Mouse (Mus musculus) urinary bladder, postnatal 25 days (tissue): Measurements from ENCODE around the gene Zfp28.
A peak's percentile ranks its signal among the peaks of the same experiment; 100 is the strongest.
"Not testable (repeated sequence)": the region's sequence is repeated elsewhere in the genome, so short reads cannot be mapped to it uniquely, and the experiment has no call there.

Experiments
- DNase-seq: peaks from one replicate; pipeline ENCODE4 v3.0.0; 2022; ENCODE audit warnings: low spot score

Zfp28 gene

DNA sequence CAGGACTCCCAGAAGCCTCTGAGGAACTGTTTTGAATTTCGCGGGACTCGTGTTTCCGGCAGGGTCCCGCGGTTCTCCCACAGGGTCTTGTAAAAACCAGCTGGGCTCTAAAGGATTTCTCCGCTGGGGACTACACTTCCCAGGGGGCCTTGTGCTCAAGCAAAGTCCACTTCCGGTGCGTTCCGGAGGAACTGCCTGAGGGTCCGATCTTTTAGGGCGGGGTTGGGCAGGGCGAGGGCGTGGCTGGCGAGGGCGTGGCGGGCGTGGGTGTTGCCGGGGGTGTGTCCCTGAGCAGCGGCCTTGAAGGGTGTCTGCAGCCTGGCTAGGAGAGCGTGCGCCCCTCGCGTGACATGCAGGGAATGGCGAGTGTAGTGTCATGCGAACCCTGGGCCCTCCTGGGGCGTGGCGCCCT, at the start of gene Zfp28:
Gene Zfp28 (plus strand): TSS at position 252 of the 412 bp plus-strand sequence.
- DNase-seq, result peak; percentile 85

DNA sequence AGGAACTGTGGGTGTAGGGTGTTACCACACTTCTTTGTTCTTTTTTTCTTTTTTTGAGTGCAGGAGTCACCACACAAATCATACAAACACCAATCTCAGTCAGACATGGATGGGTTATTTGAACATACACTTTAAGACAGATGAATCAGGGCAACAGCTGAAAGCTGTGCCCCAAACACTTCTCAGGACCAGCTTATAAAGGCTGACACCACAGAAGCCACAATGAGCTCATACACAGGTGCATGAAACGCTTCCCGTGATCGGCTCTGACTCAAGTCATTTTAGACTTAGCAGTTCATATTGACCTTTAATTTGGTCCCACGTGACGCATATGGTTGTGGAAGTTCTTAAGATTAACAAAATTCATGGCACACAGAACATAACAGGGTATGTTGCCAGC, 43.2 kb upstream of the Zfp28 start:
- no peak for DNase-seq

DNA sequence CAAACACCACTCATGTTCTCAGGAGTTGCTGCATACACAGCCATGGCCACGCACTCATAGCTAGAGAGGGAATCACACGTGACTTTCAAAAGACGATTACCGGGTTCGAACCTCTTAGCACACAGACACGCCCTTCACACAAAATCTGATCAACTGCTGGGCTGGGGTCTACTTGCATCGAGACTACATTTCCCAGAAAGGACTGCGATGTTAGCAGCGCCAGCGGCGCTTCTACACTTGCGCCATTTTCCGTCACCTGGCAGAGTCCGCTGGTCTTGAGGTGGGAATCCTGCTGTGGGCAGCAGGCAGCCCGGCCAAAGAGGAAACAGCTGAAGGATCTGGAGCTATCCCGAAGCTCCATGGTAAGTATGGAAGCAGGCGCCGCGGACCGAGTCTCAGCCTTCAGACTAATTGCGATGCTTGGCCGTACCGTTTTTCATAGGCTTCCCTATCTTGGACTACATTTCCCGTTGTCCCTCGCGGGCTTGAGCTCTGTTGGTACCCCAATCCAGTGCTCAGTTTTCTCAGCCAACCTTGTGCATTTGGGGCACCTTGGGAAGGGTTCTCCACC, 39.5 kb upstream of the Zfp28 start, which contains the start of gene Gm3854:
Gene Gm3854 (plus strand): TSS at position 259 of the 571 bp plus-strand sequence.
- DNase-seq, result peak; percentile 22

DNA sequence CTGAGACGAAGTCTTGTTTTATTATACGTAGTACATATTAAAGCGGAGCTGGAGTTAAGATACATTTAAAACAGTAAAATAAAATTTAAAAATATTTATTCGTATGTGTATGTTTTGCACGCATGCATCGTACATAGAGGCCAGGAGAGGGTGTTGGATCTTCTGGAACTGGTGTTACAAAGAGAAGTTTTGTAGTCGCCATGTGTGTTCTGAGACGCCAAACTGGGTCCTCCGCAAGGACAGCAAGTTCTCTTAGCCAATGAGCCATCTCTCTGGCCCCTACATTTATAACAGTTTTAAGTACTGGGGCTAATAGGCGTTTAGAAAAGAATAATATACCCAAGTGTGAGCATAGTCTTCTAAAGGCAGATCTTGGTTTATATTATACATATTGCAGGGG, 39.0 kb upstream of the Zfp28 start:
- no peak for DNase-seq

DNA sequence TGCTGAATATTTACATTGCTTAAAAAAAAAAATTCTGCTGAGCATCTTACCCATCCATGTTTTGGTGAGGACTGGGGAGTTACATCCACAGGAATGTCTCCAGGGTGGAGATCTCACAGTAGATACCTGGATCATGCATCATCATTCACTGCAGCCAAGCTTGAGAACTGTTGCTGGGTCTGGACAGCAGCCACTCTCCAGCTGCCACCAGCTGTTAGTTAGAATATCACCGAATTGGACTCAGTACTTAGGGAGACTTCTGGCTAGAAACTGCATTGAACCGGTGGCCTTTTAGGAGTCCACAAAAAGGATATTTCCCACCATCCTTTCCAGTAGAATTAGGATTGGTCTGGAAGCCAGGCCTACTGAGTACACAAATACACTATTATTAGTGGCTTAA, 25.0 kb upstream of the Zfp28 start:
- DNase-seq, result no peak

DNA sequence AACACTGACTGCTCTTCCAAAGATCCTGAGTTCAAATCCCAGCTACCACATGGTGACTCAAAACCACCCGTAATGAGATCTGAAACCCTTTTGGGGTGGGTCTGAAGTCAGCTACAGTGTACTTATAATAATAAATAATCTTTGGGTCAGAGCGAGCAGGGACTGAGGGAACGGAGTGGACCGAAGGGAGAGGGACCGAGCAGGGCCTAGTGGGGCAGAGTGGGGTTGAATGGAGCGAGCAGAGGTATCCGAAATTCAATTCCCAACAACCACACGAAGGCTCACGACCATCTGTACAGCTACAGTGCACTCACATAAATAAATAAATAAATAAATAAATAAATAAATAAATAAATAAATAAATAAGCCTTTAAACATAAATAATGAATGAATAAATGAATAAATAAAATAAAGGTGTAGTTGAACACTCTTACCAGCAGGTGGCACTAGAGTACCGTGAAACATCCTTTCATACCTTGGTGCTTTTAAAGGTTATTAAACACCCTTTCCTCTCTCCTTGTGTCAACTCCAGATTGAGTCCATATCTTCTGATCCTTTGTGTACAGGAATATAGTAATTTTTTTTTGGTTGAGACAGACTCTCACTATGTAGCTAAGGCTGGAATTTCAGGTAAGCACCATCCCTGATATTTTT, 24.0 kb upstream of the Zfp28 start:
- peak; percentile 12 for DNase-seq

DNA sequence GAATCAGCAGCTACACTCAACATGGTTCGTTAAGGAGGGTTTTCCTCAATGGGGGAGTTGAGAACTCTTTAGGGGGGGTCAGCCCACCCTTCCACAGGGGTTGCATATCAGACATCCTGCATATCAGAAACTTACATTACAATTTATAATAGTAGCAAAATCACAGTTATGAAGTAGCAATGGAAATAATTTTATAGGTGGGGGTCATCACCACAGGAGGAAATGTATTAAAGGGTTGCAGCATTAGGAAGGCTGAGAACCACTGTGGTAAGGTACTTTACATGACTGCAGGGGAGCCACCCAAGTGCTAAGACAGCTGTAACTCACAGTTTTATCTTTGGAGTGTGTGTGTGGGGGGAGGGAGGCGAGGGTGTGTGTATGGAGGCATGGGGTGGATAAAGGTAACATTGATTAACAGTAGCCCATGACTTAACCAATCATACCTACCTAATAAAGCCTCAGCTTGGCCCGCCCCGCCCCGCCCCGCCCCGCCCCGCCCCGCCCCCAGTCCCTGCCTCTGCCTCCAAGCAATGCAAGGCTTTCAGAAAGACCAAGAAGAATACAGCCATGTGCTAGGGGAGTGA, 22.5 kb upstream of the Zfp28 start:
- DNase-seq, result no peak

DNA sequence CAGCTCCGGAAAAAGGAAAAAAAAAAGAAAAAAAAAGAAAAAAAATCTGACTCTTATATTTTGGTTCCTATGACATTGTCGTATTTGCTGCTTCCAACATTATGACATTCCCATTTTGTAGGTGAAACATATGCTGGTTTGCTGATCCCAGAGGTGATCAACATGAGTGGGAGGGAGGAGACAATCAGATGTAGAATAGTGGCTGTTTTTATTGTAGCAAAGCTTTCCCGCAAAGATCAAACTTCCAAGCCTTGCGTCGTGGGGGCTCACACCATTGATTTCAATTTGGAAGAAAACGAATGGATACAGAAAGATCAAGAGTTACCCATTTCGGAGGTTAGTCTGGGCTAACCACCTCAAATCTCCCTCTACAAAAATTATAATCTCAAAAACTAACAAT, 21.3 kb upstream of the Zfp28 start:
- no peak for DNase-seq

DNA sequence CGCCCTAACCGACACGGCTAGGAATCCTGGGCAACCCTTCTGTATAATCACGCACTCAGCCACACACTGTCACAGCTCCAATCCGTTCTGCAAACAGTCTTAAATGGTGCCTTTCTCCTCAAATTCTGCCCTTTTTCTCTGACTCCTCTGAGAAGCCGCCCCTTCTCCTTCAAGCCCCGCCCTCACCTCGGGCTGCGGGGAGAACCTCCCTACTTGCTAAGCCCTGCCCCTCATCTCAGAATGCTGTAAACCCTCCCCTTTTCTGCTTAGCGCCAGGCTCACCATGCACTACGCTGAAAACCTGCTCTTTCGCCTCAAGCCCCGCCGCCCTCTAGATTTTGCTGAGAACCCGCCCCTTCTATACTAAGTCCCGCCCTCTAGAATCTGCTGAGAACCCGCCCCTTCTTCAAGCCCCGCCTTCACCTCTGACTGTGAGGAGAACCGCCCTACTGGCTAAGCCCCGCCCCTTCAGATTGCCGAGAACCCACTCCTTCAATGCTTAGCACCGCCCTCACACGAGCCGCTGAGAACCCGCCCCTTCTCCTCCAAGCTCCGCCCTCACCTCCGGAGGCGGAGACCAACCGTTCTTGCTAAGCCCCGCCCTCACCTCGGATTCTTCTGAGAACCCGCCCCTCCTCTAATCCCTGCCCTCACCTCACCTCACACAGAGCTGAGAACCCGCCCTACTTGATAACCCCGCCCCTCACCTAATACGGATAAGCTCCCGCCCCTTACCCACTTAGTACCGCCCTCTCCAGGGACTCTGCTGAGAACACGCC, 20.6 kb upstream of the Zfp28 start:
- peak; percentile 96 for DNase-seq

DNA sequence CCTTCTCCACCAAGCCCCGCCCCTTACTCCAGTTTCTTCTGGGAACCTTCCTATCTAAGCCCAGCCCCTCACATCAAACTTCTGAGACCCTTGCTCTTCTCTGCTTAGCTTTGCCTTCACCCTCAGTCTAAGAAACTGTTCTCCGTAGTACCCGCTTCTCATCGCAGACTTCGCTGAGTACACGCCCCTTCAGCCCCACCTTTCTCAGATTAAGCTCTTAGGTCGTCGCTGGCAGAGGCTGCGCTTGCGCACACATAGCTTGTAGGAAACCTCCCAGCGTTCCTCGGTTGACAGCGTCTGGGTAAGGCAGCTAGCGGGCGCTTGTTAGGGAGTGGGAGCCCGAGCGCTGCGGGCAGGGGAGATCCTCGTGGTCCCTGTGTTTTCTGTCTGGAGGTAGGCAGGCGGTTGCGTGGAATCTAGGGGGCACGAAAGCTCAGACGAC, 20.0 kb upstream of the Zfp28 start, which contains the start of gene Zfp78:
Gene Zfp78 (plus strand): TSS at position 234 of the 442 bp plus-strand sequence.
- no peak for DNase-seq

DNA sequence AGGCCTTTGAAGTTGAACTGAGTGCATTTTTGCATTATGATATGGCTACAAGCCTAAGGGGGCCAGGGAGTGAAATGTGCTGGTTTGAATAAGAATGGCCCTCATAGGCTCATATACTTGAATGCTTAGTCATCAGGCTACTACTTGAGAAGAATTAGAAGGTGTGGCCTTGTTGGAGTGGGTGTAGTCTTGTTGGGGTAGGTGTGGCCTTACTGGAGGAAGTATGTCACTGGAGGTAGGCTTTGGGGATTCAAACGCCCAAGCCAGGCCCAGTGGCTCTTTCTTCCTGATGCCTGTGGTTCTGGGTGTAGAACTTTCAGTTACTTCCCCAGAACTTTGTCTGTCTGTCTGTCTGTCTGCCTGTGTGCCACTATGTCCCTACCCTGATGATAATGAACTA, 18.3 kb upstream of the Zfp28 start:
- DNase-seq, result no peak

DNA sequence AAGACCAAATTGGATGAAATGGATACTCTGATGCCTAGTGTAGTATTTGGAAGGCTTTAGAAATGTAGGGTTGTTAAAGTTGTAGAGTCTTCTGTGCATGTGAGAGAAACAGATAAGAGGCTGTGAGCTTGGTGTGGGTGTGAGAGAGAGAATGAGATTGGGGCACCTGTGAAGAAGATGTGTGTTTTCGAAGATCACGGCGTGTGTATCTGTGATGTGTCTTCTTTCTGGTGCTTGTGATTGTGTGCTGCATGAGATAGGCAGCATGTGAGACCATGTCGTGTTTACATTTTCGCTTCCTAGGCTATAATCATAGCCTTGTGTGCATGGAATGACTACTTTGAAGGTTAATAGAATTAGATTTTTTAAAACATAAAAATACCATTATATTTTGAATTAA, 15.9 kb upstream of the Zfp28 start:
- DNase-seq, result no peak

DNA sequence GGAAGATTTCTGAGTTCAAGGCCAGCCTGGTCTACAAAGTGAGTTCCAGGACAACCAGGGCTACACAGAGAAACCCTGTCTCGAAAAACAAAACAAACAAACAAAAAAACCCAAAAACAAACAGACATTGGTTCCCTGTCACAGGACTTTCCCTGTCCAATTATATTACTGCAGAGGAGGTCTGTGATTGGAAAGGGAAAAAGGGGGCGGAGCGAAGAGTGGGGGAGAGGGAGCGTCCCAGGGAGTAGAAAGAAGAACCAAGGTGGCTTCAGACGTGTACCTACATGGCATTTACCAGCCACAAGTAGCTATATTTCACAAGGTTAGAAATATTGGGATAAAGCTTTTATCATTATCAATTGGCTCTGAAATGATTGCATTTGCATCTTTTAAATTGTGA, 14.9 kb upstream of the Zfp28 start:
- DNase-seq, result not testable (repeated sequence)

DNA sequence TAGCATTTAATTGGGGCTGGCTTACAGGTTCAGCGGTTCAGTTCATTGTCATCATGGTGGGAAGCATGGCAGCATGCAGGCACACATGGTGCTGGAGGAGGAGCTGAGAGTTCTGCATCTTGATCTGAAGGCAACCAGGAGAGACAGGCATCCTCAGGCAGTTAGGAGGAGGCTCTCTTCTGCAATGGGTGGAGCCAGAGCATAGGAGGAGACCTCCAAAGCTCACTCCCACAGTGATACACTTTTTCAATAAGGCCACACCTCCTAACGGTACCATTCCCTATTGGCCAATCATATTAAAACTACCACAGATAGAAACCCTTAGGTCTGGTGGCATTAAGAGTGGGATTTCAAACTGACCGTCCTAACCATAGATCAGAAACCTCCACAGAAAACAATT, 13.6 kb upstream of the Zfp28 start:
- no peak for DNase-seq

DNA sequence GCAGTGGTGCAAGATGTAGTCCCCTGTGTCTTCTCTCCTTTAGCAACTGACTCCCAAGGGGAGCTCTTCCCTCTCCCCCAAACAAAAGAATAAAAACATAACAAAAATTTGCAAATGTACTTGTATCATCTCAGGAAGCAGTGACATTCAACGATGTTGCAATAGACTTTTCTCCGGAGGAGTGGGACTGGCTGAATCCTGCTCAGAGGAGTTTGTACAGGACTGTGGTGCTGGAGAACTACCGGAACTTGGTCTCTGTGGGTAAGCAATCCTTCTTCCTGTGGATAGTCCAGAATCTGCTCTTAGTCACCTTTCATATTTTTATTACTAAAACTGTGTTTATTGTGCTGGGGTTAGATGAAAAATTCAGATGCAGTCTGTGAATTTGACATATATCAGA, 10.1 kb upstream of the Zfp28 start:
- no peak for DNase-seq

DNA sequence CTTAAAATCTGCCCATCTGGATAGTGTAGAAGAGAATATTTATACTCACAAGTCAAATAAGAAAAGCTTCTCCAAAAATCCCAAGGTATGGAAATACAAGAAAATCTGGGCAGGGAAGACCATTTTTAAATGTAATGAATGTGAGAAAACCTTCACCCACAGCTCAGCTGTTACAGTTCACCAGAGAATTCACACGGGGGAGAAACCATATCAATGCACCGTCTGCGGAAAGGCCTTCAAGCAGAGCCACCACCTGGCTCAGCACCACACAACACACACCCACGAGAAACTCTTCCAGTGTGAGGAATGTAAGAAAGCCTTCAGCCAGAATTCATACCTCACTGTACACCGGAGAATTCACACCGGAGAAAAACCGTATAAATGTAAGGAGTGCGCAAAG, 4.7 kb upstream of the Zfp28 start:
- DNase-seq, result no peak

DNA sequence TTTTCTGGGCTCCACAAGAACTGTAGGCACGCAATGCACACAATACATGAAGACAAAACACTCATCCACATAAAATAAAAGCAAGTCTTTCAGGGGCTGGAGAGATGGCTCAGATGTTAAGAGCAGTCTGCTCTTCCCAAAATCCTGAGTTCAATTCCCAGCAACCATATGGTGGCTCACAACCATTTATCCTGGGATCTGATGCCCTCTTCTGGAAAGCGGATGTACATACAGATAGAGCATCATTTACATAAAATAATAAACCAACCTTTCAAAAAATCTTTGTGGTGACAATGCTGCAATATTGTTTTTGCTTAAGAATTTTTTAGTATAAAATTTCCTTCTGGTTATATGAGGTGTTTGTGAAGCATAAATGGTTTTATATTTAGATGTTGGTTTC, 1.7 kb upstream of the Zfp28 start:
- no peak for DNase-seq

DNA sequence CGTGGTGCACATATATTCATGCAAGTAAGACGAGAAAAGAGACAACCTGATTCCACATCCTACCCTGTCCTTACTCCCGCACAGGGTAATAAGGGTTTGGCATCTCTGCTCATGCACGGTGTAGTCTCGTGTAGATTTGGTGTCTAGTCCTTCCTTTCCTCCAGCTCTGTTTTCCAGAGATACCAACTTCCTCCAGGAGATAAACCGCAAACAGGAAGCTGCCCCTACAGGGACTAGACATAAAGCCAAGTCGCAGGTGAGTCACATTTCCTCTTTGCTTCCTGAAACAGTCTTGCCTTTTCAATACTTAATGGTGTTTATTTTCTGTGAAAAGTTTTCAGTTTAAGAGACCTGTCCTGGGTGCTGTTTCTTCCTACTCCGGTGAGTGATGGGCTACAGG, 916 bp downstream of the Zfp28 start:
- DNase-seq, result no peak

DNA sequence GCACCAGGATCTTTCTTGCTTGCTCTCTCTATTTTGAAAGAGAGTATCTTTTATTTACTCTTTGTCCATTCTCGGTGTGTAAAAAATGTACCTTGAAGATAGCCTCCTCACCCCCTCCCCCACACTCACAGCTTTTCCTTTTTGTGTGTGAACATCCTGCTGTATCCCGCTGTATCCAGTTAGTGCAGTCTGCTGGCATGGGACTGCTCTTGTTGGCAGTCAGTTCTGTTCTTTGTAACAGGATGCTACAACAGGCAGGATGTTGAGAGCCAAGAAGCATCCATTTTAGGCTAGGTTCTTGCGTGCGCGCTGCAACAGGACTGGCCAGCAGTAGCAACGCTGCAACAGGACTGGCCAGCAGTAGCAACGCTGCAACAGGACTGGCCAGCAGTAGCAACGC, 3.9 kb downstream of the Zfp28 start:
- no peak for DNase-seq

DNA sequence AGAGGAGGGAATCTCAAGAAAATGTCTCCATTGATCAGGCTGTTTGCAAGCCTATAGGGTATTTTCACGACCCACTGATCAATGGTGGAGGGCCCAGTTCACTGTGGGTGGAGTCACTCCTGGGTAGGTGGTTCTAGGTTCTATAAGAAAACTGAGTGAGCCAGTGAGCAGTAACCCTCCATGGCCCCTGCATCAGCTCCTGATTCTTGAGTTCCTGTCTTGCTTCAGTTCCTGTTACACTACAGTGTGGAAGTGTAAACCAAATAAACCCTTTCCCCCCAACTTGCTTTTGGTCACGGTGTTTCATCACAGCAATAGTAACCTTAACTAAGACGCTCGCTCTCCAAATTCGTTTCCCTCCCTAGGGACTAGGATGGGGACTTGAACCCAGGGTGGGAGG, 5.9 kb downstream of the Zfp28 start:
- DNase-seq, result no peak

DNA sequence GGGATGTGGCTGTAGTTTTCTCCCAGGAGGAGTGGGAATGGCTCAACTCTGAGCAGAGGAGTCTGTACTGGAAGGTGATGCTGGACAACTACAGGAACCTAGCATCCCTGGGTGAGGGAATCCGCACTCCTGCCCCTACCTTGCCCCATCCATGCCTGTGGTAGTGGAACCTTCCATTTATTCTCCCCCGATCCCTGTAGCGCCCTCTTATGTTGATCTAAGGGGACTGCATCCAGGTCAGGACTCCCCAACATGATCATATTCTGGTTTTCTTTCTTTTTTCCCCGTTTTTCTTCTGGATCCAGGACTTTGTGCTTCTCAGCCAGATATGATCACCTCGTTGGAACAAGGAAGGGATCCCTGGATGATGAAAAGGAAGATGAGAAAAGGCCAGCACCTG, 6.4 kb downstream of the Zfp28 start:
- no peak for DNase-seq

DNA sequence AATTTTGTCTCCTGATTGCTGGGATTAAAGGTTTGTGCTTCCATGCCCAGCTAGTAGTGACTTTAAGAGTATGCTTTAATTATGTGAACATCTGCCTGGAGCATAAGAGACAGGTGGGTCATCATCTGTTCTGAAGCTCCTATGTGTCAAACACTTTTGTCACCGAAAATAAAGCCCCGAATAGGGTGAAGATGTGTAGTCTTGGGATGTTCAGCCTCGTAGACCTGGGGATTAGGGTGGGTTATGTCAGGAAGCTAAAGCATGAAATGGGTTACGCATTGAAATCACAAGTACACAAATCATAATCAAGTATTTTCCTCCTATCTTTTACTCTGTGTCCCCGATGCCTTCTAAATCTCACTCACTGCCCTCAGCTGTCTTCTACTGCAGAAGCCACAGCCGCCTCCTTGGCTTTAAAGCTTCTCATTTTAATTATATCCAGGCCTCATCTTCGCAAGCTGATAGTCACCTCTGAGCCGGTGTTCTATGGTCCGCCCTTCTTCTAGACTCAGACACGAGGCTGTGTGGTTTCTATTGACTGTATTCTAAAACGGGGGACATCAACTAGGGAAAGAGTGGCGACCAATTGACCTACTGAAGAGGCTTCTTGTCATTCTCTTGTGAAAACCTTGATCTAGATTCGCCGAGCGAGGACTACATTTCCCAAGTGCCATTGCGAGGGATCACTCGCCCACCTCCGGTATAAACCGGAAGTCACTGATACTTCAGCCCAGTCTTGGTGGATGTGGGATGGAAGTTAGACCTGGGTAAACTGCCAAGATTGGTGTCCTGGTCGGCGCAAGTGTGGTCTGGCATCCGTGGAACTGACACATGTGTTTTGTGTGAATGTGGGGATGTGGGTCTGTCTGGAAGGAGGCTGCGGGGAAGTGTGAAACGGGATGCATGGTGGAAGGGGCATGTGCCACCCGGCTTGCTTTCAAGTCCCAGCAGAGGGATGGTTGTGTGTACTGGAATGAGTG, 15.2 kb downstream of the Zfp28 start, which contains the start of gene Smim17:
Gene Smim17 (plus strand): TSS at position 720 of the 980 bp plus-strand sequence.
- DNase-seq, result peak; percentile 11
